Mouse (Mus musculus) gastrocnemius, postnatal 14 days (tissue): ENCODE results near the gene Ilkap. TPM values are rescaled to one million over a fixed set of nuclear protein-coding genes. Genes with fewer than 3 reads are reported as not detected.

Source experiments
- DNase-seq: peaks from one replicate; pipeline ENCODE4 v3.0.0; 2021; ENCODE audit warnings: mixed read lengths
- intact Hi-C: fragments of 180-260 bp; cut with DNase I; formaldehyde crosslinking; loops from one replicate; pipeline ENCODE4 v1.15.1; 2025; ENCODE audit warnings: low total_unique reads
- long read RNA-seq, 2 experiments: library from polyadenylated mRNA; stranded (forward); transcript quantifications; one replicate each; pipeline ENCODE4 v2.0.0; 2021
- total RNA-seq, 2 experiments: library from RNA; stranded (reverse); gene quantifications; 2 replicates each; pipeline ENCODE4 v1.2.3; 2021

Ilkap gene
- total RNA-seq: 10 to 100 TPM; 32.1 to 33.4 TPM
- long read RNA-seq, experiment 1, transcript Ilkap-201 (12 exons, 1,368 nt): major isoform, 31 of 47 reads
- long read RNA-seq, experiment 1, partial matches to known transcripts: 3 of 47 reads
- long read RNA-seq, experiment 1, other reads (novel, unspliced or antisense): 13 of 47 reads
- long read RNA-seq, experiment 2, transcript Ilkap-201 (12 exons, 1,368 nt): major isoform, 49 of 70 reads
- long read RNA-seq, experiment 2, partial matches to known transcripts: 1 of 70 reads
- long read RNA-seq, experiment 2, other reads (novel, unspliced or antisense): 20 of 70 reads

DNA sequence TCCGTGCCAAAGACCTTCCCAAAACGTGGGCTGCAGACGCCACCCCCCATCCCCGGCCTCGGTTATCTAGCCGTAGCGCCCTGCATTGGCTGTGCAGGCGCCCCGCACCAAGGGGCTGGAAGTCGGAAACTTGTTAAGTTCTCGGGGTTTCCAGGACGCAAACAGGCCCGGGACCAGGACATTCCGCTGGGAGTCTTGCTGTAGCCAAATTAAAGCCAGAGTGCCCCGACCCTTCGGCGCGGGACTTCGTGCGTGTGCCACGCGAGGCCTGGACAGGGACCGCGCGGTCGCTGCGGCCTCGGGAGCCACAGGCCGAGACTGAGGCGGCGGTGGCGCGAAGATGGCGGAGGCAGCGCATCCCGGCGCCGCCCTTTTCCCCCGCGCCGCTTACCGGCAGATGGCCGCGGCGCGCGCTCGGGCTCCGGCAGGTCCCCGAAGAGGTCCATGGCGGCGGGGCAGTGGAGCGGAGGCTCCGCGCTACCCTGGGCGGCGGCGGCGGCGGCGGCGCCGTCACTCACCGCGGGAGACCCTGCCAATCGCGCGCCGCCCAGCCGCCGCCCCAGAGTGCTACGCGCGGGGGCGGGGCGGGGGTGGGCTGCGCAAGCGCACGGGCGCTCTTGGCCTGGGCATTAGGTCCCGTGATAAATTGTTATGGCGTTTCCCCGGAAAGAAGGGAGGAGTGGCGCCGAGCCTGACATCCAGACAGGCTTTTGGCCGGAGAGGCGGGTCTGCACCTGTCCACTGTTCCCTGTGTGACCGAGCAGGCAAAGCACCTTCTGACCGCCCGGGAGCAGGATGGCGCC is at the start of gene Ilkap:
Ilkap (minus strand) TSS at position 556 of the 803 bp plus-strand sequence.
- peak; percentile 84 for DNase-seq
- intact Hi-C loops: no loop called here

DNA sequence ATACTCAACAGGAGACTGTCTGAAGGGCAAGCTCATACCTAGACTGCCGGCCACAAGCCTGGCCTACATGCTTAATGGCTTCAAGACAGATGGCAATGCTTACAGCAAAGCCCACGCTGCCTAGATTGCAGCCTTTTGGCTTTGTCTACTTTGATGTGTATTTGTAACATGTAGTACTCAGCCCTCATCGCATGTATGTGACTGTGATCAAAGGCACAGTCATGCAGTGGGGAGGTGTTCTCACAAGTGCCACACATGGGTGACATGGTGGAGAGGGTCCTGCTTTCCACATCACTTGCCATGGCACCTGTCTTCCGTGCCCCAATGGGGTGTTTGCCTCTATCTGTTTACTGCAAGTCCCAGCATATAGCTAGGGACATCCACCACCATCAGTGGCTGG is 47.9 kb upstream of the Ilkap start:
- intact Hi-C loops: no loop called here
- no peak for DNase-seq

DNA sequence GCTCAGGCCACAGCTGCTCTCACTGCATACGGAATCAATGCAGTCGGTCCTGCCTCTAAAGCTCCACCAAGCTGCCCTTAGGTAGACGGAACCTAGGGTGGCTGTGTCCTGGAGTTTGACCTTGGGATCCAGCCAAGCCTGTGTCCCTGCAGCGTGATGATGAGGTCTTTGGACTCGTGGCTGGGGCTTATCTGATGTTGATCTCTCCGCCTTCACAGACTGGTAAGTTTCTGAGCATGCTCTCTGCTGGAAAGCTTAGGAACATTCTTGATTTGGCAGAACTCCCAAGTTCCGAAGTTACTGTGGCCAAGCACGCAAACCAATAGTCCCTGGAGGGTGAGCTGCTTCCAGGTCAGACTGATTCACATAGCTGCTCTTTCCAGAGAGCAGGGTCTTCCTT is 47.4 kb upstream of the Ilkap start:
- DNase-seq: peak; percentile 58
- intact Hi-C loops: no loop called here

DNA sequence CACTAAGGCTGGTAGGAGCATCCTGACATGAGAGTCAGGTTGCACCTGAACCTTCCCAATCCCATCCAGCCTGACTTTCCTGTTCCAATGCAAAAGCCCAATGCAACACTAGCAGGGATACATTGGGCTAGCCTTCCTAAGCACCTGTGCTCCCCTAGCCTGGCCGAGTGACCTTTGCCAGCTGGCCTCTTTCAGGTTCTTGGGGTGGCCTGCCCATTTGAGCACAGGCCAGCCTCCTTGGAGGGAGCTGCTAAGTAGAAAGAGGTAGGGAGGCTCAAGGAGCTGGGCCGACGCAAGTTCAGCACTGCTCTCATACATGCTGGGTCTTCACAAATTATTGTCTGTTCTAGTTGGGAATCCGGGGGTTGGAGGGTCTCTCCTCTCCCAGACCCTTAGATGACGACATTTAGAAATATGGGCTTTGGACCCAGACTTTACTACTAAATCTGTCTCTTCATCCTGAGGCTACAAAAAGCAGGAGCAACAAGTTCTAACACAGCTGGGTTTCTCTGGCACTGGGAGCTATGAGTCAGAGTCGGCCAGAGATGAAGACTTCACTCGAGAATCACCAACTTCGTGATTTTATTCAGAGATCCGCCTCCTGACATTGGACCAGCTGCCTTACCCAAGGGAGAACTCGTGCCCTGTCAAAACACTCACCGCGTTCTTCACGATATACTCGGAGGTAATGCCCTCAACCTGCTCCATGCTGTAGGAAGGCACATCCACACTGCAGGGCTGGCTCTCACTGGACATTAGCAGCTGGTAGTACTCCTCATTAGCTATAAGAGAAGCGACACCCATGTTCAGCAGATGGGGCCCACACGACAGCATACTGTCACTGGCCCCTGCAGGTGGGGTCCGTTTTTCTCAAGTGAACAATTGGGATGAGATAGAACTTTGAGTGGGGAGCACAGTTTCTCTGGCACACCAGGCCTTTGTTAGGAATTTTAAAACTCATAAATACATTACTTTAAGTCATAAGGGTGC is 46.5 kb upstream of the Ilkap start:
- DNase-seq: no peak
- intact Hi-C loops: no loop called here

DNA sequence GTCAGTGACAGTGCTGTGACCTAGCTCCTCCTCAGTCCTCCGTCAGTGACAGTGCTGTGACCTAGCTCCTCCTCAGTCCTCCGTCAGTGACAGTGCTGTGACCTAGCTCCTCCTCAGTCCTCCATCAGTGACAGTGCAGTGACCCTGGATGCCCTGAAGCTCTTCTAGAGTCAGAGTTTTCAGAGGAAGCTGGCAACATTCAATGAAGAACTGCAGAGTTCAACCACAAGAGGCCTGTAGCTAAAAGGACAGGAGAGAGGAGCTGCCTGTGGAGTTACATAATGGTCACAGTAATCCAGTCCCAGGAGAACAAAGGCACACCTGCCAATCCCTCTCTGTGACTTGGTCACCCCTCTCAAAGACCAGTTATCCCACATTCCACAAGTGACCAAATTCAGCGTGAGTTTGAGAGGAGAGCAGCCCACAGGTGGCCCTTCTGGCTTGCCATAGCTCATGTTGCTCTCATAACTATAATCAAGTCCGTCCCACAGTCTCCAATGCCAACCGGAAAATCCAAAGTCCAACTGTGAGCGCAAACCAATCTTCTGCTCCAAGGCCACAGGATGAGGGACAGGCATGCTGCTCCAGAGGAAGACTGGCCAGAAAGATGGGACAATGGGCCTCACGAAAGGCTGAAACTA is 43.9 kb upstream of the Ilkap start:
- intact Hi-C loops: no loop called here

DNA sequence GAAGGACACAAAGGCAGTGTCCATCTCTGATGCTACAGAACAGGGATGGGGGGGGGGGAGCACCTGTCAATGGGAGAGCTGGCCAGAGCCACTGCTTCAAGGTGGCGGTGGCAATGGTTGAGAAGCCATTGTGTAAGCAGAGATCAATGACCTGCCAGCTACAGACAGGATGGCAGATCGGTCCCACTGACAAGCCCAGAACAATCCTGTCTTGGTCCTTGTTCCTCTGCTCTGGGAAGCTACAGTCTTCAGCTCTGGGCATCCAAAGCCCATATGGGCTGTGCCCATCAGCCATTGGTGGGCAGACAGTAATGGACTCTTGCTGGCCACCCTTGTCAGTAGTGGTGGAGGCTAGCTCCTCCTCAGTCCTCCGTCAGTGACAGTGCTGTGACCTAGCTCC is 43.2 kb upstream of the Ilkap start:
- intact Hi-C loops: no loop called here
- no peak for DNase-seq

More for the DNA sequence above, 43.9 kb upstream of the Ilkap start:
- DNase-seq: no peak

DNA sequence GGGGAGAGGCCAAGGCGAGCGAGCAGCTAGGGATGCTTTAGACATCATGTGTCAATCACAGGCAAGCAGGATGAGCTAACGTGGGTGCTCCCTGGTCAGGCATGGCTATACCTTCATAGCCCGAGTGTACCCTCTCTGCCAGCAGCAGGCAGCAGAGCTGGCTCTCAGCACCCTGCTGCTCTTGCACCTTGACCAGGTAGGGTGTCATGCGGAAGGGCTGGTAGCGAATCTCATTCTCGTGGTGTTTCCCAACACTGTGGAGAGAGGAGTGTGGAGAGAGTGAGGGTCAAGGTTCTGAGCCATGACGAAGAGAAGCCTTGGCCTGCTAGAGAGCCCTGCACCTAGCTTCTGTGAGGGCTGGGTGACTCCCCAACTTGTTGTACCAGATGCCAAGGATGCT is 41.2 kb upstream of the Ilkap start:
- intact Hi-C loops: no loop called here
- DNase-seq: no peak

DNA sequence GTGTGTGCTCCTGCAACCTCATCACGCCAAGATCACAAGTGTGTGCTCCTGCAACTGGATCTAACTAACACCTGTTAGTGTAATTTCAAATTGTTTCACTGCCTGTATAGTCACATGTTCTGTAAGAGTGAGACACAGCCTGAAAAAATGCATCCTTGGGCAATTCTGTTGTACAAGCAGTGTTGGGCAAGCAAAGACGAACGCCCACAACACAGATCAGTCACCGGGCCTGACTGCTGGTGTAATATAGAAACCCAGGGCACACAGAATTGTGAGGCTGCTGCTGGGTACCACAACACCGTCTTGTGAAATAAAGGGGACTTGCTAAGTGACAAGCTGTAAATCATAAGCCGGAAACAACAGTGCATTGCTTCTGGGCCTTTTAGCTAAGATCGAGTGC is 39.0 kb upstream of the Ilkap start:
- no peak for DNase-seq
- intact Hi-C loops: no loop called here

DNA sequence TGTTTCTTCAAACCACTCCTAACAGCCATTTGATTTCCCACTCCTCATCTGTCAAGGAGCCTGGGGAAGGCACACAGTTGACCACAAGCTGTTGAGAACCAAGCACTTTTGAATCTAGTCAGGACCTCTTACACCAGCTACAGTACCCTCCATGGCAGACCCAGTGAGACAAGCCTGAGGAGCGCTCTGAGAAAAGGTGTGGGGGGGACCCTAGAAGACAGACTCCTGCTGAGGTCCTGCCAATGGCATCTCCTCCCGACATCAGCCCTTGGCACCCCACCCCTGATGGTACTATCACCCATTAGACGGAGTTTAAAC is 38.4 kb upstream of the Ilkap start:
- intact Hi-C loops: no loop called here
- DNase-seq: no peak

DNA sequence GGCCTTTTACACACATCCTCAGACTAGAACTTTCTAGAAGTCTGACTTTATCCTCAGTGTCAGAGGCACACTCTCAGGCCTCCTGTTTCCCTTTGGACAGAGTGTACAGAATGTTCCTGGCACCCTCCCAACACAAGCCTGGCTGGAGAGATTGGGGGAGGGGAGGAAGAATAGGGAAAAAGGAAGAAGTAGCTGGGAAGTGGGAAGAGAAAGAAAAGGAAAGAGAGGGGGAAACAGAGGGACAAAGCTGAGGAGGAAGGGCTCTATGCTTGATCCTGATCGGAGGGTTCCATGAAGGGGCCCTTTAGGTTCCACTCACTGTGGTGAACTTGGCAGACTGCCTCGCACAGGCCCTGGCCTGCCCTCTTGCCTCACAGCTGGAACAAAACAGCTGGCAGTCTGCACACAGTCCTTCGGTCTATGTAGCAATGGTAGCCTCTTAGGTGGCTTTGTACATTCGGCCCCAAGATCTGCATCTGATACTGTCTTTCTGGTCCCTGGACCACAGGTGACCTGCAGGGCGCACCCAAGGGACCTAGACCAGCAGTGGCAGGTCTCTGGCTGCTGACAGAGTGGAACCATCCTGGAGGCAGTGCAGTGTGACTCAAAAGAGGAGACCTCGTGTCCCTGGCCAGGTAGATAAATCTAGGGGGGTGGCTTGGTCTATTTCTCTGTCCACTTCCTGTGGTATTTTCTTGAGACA is 37.9 kb upstream of the Ilkap start:
- DNase-seq: peak; percentile 81
- intact Hi-C loops: no loop called here

DNA sequence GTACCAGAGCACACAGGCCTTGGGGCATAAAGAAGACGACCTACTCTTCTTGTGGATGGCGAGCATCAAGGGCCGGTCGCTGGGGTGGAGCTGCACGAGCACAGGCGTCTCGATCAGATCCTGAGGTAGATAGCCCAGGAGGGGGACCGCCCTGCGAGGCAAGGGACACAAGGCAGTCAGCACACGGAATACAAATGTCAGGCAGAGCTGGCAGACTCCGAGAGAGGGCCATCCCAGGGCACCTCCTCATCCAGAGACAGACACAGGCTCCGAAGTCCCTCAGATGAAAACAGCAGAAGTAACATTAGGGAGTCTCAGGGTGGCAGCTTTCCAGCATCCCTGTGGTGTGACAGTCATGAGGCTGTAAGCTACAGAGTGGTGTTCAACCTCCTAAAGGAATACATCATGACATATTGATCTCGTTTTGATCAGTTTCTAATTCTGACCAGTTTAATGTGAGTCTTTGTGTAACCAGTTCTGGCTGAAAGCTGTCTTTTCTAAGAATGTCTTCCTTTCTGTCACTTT is 37.1 kb upstream of the Ilkap start:
- DNase-seq: no peak
- intact Hi-C loops: no loop called here

DNA sequence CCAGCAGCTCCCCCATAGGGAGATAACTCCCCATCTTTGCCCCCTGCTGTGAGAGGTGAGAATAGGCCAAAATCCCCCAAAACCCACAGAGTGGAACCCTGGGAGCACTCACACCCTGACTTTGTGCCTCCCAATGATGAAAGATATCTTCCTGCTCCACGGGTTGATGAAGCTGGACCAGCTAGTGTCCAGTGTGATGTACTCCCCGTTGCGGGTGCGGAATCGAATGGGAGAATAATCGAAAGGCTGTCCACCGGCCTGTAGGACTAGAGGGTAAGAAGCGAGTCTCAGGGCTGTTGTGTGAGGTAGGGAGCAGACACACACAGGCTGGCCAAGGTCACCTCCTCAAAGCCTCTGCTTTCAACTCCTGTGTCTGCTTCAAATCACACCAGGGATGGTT is 36.3 kb upstream of the Ilkap start:
- intact Hi-C loops: no loop called here
- no peak for DNase-seq

DNA sequence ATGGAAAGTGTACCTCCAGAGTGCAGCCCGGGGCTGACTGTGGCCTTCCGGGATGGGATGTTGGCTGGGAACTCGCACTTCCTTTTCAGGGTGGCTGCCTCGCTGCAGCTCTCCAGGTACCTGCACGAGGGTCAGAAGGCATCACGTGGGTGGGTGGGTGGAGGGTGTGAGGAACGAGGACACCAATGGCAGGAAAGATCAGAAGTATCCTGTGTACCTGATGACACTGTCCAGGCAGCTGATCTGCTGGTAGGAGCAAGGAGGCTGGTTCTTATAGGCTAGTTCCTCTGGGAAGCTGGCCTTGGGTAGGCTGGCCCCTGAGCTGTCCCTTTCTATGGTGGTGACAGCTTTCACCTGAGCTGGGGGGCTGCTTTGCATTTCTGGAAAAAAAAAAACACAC is 32.1 kb upstream of the Ilkap start:
- no peak for DNase-seq
- intact Hi-C loops: no loop called here

DNA sequence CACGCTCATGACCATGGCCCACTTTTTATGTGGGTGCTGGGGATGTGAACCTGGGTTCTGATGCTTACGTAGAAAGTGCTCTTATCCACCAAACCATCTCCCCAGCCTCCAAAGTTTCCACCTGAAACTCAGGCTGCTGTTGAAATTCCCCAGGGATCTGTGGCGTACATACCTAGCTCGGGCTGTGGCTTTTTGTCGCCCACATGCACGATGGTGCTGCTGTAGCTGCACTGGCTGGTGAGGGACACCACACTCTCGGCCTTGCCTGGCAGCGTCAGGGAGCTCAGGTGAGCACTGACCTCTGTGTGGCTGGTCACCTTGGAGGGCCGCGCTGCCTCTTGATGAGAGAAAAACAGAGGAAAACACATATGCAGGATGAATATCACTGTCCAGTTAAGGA is 30.6 kb upstream of the Ilkap start:
- intact Hi-C loops: loop anchor here (5.0 kb wide), 2 partner anchors 38 to 53 kb away; no protein-coding TSS in a partner anchor
- DNase-seq: no peak

DNA sequence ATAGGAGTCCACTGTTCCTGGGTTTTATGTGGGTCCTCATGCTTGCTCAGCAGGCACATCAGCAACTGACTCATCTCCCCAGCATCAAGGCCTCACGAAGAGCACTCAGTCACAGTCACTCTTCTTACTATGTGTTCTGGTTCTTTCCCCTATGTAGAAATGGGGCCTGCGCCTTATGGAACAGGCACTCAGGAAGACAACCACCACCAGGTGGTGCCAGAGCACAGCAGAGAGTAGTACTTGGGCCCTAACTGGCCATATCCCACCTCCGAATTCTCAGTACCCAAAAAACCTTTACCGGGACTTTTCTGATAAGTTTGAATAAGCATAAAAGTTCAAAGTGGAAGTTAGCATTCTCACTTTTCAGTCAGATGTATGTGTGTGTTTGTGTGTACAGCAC is 30.0 kb upstream of the Ilkap start:
- peak; percentile 86 for DNase-seq
- intact Hi-C loops: loop anchor here (5.0 kb wide), 2 partner anchors 39 to 54 kb away; no protein-coding TSS in a partner anchor

DNA sequence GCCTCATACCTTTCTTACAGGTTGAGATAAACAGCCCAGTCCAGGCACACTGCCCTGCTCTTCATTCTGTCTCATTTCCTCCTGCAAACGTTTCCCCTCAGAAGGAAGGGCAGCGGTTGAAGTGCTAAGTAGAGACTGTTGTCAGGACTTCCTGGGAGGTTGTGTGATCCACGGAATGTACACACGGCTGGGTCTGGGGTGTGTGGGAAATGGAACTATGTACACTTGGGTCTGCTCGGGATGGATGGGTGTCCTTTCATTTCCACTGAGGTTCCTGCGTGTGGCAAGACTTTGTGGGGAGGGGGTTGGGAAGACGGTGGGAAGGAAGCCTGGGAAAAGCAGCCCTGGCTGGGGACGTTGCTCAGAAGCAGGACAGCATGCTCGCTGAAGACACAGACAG is 27.8 kb upstream of the Ilkap start:
- intact Hi-C loops: loop anchor here (5.0 kb wide), 2 partner anchors 41 to 56 kb away; no protein-coding TSS in a partner anchor
- no peak for DNase-seq

DNA sequence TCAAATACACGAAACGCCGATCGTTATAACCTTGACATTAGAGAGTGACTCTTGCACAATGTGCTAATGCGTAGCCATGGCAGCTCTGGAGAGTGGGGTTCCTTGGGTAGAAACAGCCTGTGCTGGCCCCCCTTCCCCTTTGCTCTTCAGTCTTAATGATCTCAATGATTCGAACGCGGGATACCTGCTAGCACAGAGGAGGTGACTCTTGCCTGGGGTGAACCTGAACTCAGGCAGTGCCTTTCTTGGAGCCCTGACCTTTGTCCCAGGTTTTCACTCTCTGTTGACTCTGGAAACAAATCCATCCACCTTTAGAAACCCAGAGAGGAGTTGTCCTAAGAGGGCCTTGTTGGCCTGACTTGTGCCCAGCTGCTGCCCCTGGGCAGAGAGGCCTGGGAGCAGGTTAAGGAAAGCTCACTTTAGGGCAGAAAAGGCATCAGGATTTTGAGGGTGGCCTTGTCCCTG is 22.0 kb upstream of the Ilkap start:
- intact Hi-C loops: no loop called here
- DNase-seq: no peak

DNA sequence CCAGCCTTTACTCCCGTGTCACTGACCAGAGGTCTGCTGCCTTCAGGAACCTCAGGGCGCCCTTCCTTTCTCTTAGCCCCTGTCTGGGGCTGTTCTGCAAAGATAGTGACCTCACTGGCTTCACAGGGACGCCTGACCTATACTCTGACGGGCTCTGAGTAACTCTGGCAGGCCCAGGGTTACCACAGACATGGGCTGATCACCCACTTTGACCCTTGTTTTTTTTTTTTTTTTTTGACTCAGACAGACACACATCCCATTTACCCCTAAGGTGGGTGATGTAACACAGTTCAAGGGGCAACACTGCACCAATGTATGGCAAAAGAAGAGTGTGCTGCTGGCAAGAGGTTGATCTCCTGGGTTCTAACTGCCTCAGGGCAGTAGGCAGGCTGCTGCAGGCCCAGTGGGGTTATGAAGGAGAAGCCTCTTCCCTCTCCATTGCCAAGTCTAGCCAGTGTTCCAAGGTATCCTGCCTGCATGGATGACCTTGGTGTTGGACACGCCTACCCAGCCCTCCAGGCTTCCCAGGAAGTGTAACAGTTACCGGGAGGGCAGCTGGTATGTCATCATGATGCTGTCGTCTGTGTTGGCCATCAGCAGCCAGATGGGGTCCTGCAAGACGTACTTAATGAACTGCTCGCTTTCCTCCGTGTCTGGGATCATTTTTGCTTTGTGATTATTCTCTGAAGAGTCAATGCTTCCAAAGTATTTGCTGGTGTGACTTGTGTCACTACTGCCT is 21.4 kb upstream of the Ilkap start:
- no peak for DNase-seq
- intact Hi-C loops: no loop called here
